Mouse (Mus musculus) heart, postnatal 36 days (tissue): ENCODE results near the gene Ankzf1. TPM values are rescaled to one million over a fixed set of nuclear protein-coding genes. Genes with fewer than 3 reads are reported as not detected.
"Not testable (repeated sequence)": the region's sequence is repeated elsewhere in the genome, so short reads cannot be mapped to it uniquely, and the experiment has no call there.

Experiments used
- DNase-seq, 2 experiments: peaks; one replicate each; pipeline ENCODE4 v3.0.0; 2021 to 2022
- intact Hi-C: fragments of 180-260 bp; cut with DNase I; formaldehyde crosslinking; loops from one replicate; pipeline ENCODE4 v1.15.1; 2025
- total RNA-seq, 2 experiments: library from RNA; stranded (reverse); gene quantifications; 2 replicates each; pipeline ENCODE4 v1.2.3; 2021

The Ankzf1 gene
- total RNA-seq, 2 experiments from 2014 or later: 13.3 to 13.5 TPM

DNA sequence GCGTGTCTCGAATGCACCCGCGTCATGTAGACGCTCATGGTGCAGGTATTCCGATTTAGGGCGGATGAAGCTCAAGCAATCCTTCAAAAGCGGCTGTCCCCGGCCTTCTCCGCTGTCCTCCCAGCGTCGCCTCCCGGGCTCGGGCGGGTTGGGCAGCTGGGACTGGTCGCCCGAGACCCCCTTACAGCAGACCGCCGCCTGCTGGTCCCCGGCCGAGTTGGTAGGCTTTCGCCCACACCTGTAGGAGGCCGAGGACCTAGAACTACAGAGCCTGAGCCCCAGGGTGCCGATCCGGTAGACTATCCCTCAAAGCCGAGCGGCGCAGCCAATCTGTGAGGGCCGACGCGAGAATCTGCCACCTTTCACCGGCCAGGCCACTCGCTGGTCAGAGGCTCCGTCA, 27.6 kb downstream of the Ankzf1 start, which contains the start of gene Tuba4a:
Gene Tuba4a (minus strand): TSS at position 335 of the 400 bp plus-strand sequence.
- no peak for DNase-seq
- intact Hi-C loops: no loop called here

DNA sequence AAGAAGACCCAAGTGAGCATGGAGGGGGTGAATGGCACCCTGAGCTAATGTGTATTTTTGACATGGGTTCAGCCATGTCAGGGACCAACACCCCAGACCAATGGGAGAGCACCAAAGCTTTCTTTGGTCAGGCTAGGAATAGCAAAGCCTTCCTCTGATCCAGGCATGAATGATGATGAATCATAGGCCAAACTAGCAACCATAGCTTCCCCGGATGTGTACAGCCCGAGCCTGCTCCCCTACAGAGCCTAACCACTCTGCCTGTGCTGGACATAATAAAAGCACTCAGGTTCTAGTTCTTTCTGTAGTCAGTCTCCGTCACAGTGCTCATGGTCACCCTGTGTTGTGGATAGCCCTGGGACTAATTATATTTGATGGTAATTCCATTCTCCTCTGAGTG, 29.6 kb downstream of the Ankzf1 start:
- DNase-seq: no peak
- intact Hi-C loops: no loop called here

DNA sequence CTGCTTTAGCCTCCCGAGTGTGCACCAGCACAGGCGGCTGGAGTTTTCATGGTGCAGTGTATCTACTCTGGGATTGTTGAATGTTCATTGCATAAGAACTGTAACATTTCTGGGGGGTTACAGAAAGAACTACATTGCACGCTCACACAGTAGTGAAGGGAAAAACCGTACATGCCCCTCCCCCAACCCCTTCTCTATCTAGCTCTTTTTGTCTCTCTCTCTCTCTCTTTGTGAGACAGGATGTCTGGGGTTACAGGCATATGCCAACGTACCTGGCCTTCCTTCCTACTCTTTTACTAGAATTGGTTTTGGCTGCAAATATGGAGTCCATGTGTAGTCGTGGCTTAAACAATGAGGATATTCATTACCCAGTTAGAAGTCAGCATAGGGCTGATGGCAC, 31.0 kb downstream of the Ankzf1 start:
- no peak for DNase-seq
- intact Hi-C loops: no loop called here

DNA sequence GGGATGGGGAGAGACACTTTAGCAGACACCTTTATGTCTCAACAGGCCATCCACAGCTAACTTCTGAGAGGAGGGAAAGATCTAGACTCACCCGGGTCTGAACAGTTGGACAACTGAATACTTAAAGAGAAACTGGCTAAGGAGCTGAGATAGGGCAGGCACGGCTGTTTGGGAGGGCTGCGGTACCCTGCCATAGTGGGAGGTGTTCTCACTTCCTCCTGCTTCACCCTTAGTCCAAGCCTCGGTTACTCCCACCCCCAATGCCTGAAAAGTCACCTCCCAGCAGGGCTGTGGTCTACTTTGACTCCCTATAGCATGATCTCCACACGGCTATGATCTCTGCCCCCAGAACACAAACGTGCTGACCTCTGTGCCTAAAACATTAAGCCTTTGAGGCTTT, 31.6 kb downstream of the Ankzf1 start:
- intact Hi-C loops: no loop called here
- DNase-seq: no peak

DNA sequence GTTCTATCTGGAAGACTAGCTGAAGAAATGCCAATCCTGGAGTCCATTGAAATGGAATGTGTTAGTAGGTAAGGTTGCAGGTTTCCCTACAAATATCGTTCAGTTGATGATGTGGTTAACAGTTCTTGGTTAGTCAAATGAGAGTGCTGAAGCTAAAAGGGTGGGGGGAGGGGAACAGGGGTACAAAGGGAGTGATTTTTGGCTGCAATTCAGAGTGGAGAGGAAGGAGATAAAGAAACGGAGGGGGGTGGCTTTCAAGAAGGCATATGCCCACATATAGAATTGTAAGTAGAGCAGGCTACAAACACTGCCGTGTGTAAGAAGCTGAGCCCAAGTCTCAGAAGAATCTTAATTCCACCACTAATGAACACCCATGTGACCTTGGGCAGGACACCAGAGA, 33.5 kb downstream of the Ankzf1 start:
- intact Hi-C loops: no loop called here
- DNase-seq: no peak

DNA sequence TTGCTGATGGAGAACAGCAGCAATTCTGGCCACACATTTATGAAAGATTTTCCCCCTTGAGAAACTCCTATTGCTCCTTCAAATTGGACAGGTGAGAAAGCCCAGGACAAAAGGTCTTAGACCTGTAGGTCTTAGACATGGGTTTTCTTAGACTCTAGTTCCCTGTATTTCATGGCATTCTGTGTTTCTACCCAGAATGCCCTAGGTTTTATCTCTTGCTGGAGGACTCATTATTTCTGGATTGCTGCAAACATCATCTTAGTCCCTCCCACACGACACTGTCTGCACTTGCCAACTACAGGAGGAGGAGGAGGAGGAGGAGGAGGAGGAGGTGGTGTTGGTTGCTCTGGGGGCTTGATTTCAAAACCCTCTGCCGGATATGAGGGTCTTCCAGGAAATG, 34.2 kb downstream of the Ankzf1 start:
- DNase-seq: no peak
- intact Hi-C loops: no loop called here

DNA sequence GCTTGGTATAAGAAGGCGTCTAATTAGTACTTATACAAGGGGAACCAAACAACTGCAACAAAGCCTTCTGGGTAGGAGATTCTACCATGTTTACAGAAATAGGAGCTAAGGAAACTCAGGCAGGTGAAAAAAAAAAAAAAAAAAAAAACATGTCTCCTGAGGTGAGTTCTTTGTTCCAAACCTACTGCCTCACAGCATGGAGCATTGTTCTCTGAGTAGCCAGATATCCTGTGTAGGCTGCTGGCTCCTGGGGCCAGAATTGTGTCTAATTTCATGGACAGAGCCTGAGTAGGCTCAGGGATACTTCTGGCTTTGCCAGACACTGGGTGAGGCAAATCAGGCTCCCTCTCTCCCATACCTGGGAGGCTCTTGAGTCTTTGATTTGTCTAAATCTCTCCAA, 35.7 kb downstream of the Ankzf1 start:
- intact Hi-C loops: no loop called here
- no peak for DNase-seq

DNA sequence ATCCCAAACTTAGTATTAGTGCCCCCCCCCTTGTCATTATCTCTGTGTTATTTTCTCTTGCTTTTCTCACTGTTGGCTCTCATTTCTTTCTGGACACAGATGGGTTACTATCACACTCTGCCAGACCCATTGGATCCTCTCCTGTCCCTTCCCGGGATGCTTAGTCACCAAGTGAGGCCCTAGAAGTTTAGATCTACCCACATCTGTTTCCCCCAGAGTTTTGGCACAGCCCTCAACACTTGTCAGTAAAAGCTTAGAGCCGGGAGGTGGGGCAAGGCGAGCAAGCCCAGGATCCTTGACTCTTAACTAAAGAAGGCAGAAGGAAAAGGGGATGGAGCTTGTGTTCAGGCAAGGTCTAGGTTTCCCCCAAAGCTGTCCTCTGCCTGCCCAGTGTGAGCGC, 37.2 kb downstream of the Ankzf1 start:
- no peak for DNase-seq
- intact Hi-C loops: no loop called here

DNA sequence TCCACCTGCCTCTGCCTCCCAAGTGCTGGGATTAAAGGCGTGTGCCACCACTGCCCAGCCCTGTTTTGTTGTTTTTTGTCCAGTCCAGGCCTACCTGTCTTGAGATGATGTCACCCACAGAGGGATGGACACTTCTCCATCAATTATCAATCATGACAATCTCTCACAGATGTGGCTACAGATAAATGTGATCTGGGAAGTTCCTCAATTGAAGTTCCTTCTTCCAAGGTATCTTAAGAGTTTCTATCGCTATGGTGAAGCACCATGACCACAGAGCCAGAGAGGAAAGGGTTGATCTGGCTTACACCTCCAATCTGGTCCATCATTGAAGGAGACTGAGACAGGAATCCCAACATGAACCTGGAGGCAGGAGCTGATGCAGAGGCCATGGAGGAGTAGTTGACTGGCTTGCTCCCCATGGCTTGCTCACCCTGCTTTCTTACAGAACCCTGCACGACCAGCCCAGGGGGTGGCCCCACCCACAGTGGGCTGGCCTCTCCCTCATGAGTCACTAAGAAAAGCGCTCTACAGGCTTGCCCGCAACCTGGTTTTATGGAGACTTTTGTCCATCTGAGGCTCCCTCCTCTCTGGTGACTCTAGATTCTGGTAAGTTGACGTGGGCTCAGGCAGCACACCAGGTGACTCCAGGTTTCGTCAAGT, 38.5 kb downstream of the Ankzf1 start:
- DNase-seq: no peak
- intact Hi-C loops: loop anchor here (5.0 kb wide), 1 partner anchor 82 kb away; no protein-coding TSS in a partner anchor

DNA sequence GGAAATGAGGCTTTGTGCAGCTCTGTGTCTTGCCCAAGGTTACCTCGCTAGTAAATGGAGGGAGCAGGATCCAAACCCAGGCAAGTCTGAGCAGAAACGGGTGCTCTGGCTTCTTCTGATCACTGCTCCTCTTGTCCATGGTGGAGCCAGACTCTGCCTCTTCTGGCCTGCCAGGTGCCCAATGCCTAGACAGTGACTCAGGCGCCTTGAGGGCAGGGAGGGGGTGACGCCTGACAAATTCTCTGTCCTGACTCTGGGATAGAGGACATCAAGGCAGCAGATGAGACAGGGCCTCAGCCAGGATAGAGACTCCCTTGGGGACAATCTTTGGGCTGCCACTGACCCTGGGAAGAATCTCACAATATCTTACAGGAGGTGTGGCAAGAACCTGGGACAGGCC, 39.3 kb downstream of the Ankzf1 start:
- no peak for DNase-seq
- intact Hi-C loops: loop anchor here (5.0 kb wide), 1 partner anchor 81 kb away; no protein-coding TSS in a partner anchor

DNA sequence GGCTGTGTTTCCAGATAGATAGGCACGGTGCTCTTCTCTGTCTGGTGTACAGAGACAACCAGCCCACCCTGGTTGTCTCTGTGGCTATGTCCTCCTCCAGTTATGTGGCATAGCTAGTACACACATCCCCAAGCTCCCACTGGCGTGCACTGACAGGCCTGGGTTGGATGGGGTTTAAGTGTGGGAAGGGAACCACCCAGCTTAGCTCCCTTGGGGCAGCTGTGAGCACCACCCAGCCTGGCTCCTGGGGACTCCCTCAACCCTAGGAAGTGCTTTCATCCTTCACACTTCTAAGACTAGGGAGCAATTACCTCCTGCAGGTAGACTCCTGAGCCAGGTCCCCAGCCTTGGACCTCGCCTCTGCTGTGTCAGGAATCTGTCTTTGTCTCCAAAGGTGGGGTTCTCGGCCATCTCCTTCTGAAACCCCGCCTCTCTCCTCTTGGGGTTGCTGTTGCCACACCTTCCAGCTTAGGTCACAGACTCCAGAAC, 39.8 kb downstream of the Ankzf1 start, which contains the start of gene A630095N17Rik:
Gene A630095N17Rik (minus strand): TSS at position 439 of the 489 bp plus-strand sequence.
- intact Hi-C loops: loop anchor here (5.0 kb wide), 1 partner anchor 81 kb away; no protein-coding TSS in a partner anchor
- DNase-seq: no peak

DNA sequence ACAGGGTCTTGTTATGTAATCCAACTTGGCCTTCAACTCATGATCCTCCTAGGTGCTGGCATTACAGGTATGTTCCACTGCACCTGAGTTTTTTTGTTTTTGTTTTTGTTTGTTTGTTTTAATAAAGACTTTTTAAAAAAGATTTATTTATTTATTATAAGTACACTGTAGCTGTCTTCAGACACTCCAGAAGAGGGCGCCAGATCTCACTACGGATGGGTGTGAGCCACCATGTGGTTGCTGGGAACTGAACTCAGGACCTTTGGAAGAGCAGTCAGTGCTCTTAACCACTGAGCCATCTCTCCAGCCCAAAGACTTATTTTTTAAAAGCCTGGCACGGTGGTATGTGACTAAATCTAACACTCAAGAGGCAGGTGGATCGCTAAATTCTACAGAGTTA, 40.5 kb downstream of the Ankzf1 start:
- intact Hi-C loops: loop anchor here (5.0 kb wide), 1 partner anchor 80 kb away; no protein-coding TSS in a partner anchor

DNA sequence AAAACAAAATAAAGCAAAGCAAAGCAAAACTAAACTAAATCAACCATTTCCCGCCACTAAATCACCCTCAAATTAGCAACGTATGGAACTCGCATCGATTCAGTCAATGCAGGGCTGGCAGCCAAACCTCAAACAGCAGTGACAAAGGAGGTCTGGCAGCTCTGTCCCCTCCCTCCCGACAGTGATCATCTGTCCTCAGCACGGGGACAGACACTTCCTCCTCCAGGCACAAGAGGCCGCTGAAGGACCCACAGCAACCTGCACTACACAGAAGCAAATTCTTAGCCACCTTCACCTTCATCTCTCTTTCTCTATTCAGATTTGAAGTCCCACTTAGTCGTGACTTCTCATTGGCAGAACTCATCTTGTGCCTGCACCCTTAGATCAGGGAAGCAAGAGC, 42.7 kb downstream of the Ankzf1 start:
- peak in 1 of 2 experiments; percentile 67 for DNase-seq

More for the DNA sequence above, 40.5 kb downstream of the Ankzf1 start:
- DNase-seq: not testable (repeated sequence)

DNA sequence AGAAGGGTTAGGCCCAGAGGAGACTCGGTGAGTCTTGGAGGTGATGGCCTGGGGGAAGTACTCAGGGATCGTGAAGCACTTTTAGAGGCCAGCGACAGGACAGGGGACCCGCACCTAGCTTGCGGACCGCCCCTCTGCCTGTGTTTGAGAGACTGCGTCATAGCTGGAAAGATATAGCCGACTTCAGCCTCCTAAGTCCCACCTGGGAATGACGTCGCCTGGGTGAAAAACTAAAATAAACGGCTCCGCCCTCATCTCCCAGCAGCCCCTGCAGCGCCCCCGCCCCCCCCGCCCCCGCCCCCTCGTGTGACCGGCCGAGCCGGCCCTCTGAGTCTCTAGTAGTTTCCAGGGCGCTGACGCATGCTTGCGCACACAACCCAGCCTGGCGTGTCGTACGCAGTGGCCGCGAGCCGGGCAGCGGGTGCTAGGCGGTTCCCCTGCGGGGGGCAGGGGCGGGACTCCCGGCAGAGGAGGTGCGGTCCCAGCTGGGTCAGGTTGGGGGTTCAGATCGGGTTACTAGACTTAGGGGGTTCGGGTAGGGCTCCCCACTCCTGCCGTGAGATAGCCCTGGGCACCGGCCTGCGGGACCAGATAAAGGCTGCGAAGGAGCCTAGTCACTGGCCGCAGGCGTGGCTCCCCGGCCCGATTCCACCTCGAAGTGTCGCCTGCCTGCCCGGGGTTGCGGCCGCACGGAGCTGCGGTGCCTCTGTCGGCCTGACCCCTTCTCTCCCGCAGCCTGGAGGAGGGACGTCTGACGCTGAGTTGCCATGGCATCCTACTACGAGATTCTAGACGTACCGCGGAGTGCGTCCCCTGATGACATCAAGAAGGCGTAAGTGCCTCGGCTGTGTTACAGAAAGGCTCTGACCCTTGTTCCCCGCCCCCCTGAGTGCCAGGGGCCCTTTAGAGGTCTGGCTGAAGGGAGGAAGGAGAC, 44.4 kb downstream of the Ankzf1 start, which contains the start of gene Dnajb2:
Gene Dnajb2 (plus strand): TSS at position 290 of the 934 bp plus-strand sequence.
- intact Hi-C loops: loop anchor here (5.0 kb wide), 1 partner anchor 69 kb away; the partner anchor contains the start of gene Zfand2b
- peak; percentile 88 to 90 for DNase-seq

More for the DNA sequence above, 42.7 kb downstream of the Ankzf1 start:
- intact Hi-C loops: loop anchor here (1.0 to 5.0 kb wide), 3 partner anchors 17 to 78 kb away; partner anchors contain the start of gene Zfand2b

DNA sequence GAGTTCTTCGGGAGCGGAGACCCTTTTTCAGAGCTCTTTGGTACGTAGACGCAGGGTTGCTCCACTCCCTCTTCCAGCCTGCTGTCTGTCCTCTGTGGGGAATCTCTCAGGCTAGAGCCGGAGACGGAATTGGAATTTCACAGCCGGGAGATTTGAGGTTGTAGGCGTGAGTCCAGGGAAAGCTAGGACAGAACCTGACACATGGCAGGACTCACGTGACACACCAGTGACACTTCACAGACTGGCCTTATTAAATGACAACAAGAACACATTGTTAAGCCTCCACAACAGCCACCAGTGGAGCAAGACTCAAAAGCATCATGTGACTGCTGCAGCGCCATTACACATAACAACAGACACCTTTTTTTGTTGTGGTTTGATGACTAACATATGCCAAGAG, 47.6 kb downstream of the Ankzf1 start:
- intact Hi-C loops: loop anchor here (5.0 kb wide), 1 partner anchor 72 kb away; the partner anchor contains the start of gene Zfand2b
- peak in 1 of 2 experiments; percentile 27 for DNase-seq

DNA sequence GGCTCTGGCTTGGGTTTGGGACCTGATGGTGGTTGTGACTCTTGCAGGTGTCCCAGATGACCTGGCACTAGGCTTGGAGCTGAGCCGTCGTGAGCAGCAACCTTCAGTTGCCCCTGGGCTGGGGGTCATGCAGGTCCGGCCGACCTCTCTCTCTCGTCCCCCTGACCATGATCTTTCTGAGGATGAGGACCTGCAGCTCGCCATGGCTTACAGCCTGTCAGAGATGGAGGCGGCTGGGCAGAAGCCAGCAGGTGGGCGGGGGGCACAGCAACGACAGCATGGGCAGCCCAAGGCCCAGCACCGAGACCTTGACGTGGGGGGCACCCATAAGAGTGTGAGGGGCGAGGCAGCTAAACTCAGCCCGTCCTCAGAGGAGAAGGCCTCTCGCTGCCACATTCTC, 51.5 kb downstream of the Ankzf1 start:
- intact Hi-C loops: no loop called here
- no peak for DNase-seq

DNA sequence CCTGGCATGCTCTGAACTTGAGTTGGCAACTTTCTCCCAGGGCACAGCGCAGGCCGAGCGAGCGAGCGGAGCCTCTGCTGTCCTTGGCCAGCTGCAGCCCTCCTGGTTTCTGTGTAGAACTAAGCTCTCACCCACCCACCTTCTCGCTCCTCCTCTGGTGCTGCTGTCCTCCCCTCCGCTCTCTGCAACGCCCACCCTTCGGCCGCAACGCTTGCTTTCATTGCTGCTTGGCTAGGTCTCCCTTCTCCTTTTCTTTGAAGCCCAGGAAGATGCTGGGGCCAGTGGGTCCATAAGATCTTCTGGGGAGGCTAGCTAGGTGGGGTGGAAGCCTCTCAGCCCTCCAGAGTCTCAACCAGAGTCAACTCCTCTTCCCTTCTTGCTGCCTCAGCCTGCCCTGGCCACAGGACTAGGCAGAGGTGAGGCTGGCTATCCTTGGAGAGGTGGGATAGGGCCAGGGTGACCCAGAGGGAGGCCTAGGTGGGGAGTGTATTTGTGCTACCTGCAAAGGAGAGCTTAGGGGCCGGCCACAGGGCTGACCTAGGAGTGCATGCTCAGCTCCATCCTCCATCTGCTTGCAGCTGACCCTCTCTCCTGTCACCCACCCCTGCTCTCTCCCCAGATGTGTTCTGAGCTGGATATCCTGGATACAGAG, 52.4 kb downstream of the Ankzf1 start:
- intact Hi-C loops: no loop called here
- DNase-seq: no peak

DNA sequence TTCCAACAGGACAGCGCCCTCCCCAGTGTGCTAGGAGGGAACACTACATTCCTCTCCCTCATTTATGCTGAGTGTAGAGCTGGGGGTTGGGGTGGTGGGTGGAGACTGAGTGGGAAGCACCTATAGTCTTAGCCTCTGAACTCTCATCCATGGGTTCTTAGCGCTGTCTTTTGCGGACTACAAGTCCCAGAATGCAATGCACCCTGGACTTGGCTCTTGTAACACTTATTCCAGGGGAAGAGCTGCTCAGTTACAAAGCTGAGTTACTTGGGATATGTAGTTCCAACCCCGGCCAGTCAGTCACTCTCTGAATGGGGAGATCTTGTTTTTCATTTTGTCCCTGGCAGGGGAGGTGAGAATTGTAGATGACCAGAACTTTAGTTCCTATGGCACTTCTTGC, 52.9 kb downstream of the Ankzf1 start:
- intact Hi-C loops: no loop called here
- peak in 1 of 2 experiments; percentile 39 for DNase-seq

DNA sequence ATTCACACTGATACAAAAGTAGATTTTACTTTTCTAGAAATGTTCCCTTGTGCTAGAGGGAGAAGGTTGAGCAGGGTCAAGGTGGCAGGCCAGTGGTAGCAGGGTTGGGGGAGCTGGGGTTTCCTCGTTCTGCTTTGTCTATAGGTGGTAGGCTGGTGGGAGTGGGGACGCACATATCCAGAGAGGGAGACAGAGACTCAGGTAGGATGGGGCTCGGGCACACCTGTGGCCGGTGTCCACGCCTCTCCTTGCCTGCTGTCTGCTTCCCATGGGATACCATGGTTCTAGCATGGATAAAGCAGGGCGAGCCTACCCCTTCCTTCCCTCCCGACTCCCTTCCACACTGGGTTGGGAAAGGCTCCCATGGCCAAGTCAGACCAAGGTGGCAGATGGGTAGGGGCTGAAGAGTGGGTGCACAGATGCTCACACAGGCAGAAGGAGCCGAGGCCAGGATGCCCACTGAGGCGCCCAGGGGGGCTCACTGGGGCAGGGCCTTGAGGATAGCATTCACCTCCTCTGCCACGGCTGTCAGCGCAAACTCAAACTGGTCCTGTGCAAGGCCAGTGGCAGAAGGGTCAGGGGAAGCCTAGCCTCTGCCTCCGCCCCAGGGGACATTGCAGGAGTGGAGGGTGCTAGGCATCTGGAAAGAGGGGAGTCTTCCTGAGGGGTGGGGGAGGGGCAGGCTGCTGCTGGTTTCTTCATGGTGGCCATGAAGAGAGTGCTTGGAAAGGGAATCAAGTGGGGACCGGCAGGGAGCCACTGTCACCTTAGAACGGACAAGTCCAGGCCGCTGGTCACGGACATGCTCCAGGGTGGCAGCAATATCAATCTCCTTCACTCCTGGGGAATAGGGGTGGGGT, 55.4 kb downstream of the Ankzf1 start:
- DNase-seq: peak in 1 of 2 experiments; percentile 20
- intact Hi-C loops: no loop called here
